Mouse (Mus musculus) hindbrain, embryonic 13.5 days (tissue): ENCODE data around the gene Klk1b4. TPM values are rescaled to one million over a fixed set of nuclear protein-coding genes. Genes with fewer than 3 reads are reported as not detected.
A peak's percentile ranks its signal among the peaks of the same experiment; 100 is the strongest.

Source experiments
- ATAC-seq: fragments of 200-750 bp; cut with Nextera tagmentation; 2 replicates; pipeline ENCODE4 v1.8.0; 2017; ENCODE audit warnings: moderate TSS enrichment; ENCODE audit not compliant: low FRiP score
- H3K27ac ChIP-seq: fragments of 300-500 bp; sonication (generic); 2 replicates; pipeline ENCODE4 v1.5.1; 2015; ENCODE audit warnings: inconsistent platforms, mild to moderate bottlenecking, moderate library complexity
- H3K27me3 ChIP-seq: fragments of 300-500 bp; sonication (generic); 2 replicates; pipeline ENCODE4 v1.6.1; 2015; ENCODE audit warnings: mild to moderate bottlenecking, inconsistent platforms
- H3K36me3 ChIP-seq: fragments of 300-500 bp; sonication (generic); 2 replicates; pipeline ENCODE4 v1.6.1; 2015; ENCODE audit warnings: mild to moderate bottlenecking, inconsistent platforms
- H3K4me1 ChIP-seq: fragments of 300-500 bp; sonication (generic); replicated peaks from 2 replicates; pipeline ENCODE4 v1.6.1; 2015; ENCODE audit warnings: inconsistent platforms
- H3K4me2 ChIP-seq: fragments of 300-500 bp; sonication (generic); 2 replicates; pipeline ENCODE4 v1.6.1; 2015; ENCODE audit warnings: inconsistent platforms, mild to moderate bottlenecking, moderate library complexity
- H3K4me3 ChIP-seq: fragments of 300-500 bp; sonication (generic); 2 replicates; pipeline ENCODE4 v1.5.1; 2015; ENCODE audit warnings: mild to moderate bottlenecking, inconsistent platforms
- H3K9ac ChIP-seq: fragments of 300-500 bp; sonication (generic); 2 replicates; pipeline ENCODE4 v1.6.1; 2015; ENCODE audit warnings: mild to moderate bottlenecking, inconsistent platforms
- H3K9me3 ChIP-seq: fragments of 300-500 bp; sonication (generic); 2 replicates; pipeline ENCODE4 v1.6.1; 2016; ENCODE audit warnings: inconsistent platforms
- WGBS: fragments of 180-500 bp; shearing (Covaris S2); methylation state at CpG from one replicate; pipeline ENCODE4 v1.1.7; 2015; 5-methylcytosine and 5-hydroxymethylcytosine counted together
- polyA plus RNA-seq: library from polyadenylated mRNA; unstranded; fragments of >200 nt; fragmentation: Nextera tagmentation; extraction: Ambion mirVana; gene quantifications from 2 replicates; pipeline ENCODE4 v1.2.1, GENCODE M21; 2015

Gene Klk1b4
- polyA plus RNA-seq, 1 experiment from 2014 or later: not detected

DNA sequence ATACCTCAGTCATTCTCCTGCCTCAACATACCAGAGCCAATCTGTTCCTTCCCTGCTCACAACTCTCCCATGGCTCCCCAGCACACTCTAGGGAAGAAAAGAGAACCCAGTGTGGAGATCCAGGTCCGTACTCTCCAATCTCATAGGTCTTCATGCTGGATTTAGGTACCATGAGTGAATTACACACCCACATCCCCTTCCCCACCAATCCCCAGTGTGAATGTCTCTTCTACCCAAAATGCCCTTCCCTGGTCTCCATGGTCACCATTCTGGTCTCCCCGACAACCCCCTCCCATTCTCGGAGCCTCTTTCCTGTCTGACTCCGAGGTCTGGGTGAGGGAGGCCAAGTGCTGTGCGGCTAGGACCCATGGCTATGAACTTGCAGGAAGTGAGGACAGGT lies 53.9 kb downstream of the Klk1b4 start, which contains the start of gene Gm15517:
Gm15517 (plus strand) TSS at position 301 of the 400 bp plus-strand sequence.
- H3K36me3 ChIP-seq: no peaks in the 10 kb centered on the region
- ATAC-seq: no peak
- no peaks in the 10 kb centered on the region for H3K9me3 ChIP-seq
- no peak within 1 kb of the TSS for H3K4me3 ChIP-seq
- H3K4me2 ChIP-seq: no peak within 1 kb of the TSS
- no peak within 1 kb of the TSS for H3K27ac ChIP-seq
- H3K9ac ChIP-seq: 0 out of 2 replicates have a peak within 1 kb of the TSS, but pooled peaks have one; percentile 39
- H3K4me1 ChIP-seq: peaks cover 6% of the 10 kb centered on the region
- peaks cover 23% of the 10 kb centered on the region for H3K27me3 ChIP-seq
- WGBS: 53% methylated on average over 5 of the region's 5 CpGs

Other genes starting within 250 kb of the Klk1b4 start
- gene Klk1b1, start 240.7 kb upstream of the Klk1b4 start, polyA plus RNA-seq: not detected in 2 replicates
- not detected in 2 replicates for gene Klk1b9, start 231.4 kb upstream of the Klk1b4 start, polyA plus RNA-seq
- not detected in 2 replicates for gene Klk1b11, start 211.6 kb upstream of the Klk1b4 start, polyA plus RNA-seq
- not detected in 2 replicates for gene Klk1b26, start 195.3 kb upstream of the Klk1b4 start, polyA plus RNA-seq
- gene Klk1b27, start 155.1 kb upstream of the Klk1b4 start, polyA plus RNA-seq: not detected in 2 replicates
- gene Klk1b21, start 105.1 kb upstream of the Klk1b4 start, polyA plus RNA-seq: not detected in 2 replicates
- gene Klk1b22, start 94.8 kb upstream of the Klk1b4 start, polyA plus RNA-seq: not detected in 2 replicates
- not detected in 2 replicates for gene Klk1b16, start 70.7 kb upstream of the Klk1b4 start, polyA plus RNA-seq
- gene Klk1b24, start 19.2 kb upstream of the Klk1b4 start, polyA plus RNA-seq: not detected in 2 replicates
- gene Klk1b3, start 9.2 kb upstream of the Klk1b4 start, polyA plus RNA-seq: not detected in 2 replicates
- not detected in 2 replicates for gene Klk1b5, start 8.5 kb downstream of the Klk1b4 start, polyA plus RNA-seq
- gene Klk1, start 17.9 kb downstream of the Klk1b4 start, polyA plus RNA-seq: not detected in 2 replicates
- not detected in 2 replicates for gene Gm36864, start 28.7 kb downstream of the Klk1b4 start, polyA plus RNA-seq
- 1.5 and 1.7 TPM in 2 replicates for gene 1700028J19Rik, start 39.3 kb downstream of the Klk1b4 start, polyA plus RNA-seq
- 206 and 226 TPM in 2 replicates for gene 2410002F23Rik, start 39.3 kb downstream of the Klk1b4 start, polyA plus RNA-seq
- gene Acp4, start 49.9 kb downstream of the Klk1b4 start, polyA plus RNA-seq: 0.10 TPM in 1 of 2 replicates, not detected in the other
- gene Gm15517, start 54.0 kb downstream of the Klk1b4 start, polyA plus RNA-seq: not detected in 2 replicates
- gene Clec11a, start 99.5 kb downstream of the Klk1b4 start, polyA plus RNA-seq: 3.4 and 3.9 TPM in 2 replicates
- 31.7 and 32.6 TPM in 2 replicates for gene Shank1, start 102.8 kb downstream of the Klk1b4 start, polyA plus RNA-seq
- gene Syt3, start 176.7 kb downstream of the Klk1b4 start, polyA plus RNA-seq: 26.1 and 27.7 TPM in 2 replicates
- 1.8 and 2.4 TPM in 2 replicates for gene 1700008O03Rik, start 178.4 kb downstream of the Klk1b4 start, polyA plus RNA-seq
- 14.6 and 15.6 TPM in 2 replicates for gene Lrrc4b, start 221.6 kb downstream of the Klk1b4 start, polyA plus RNA-seq